13 mouse cellular contexts compared by ENCODE assay signal in genomic region chr5:28530202-28530855, GRCm38 (mm10).
A peak's percentile ranks its signal among the peaks of the same experiment; 100 is the strongest.
DNase-seq lines count a peak whose midpoint lies in the region; ATAC-seq and TF ChIP-seq lines count a peak whose summit lies in the region.
"Had no signal": no experiment of that assay in that cellular context is flagged by ENCODE, and none has a peak within 500 bp of the region (broad histone marks: within the 10 kb centered on the region; RNA-seq: fewer than 3 reads in every experiment).

No protein-coding gene starts in this region.

- no peaks in the 10 kb centered on the region for H3K4me1 ChIP-seq in hindbrain, postnatal 0 days (ENCODE audit: insufficient read depth, low read length)
- no peaks in the 10 kb centered on the region for H3K4me1 ChIP-seq in hindbrain, embryonic 13.5 days (replicated peaks)
- no peaks in the 10 kb centered on the region for H3K4me1 ChIP-seq in kidney, adult 2 months (ENCODE audit: control insufficient read depth, insufficient read depth, low read length)
- H3K4me1 ChIP-seq in stomach, embryonic 15.5 days, result no peaks in the 10 kb centered on the region
- no peaks in the 10 kb centered on the region for H3K4me1 ChIP-seq in forebrain, embryonic 11.5 days (replicated peaks; ENCODE audit: control insufficient read depth, insufficient read depth, low read length)

- no peak overlapping the region for H3K4me3 ChIP-seq in hindbrain, postnatal 0 days (ENCODE audit: low read length)
- H3K4me3 ChIP-seq in hindbrain, embryonic 13.5 days, result no peak overlapping the region
- H3K4me3 ChIP-seq in kidney, adult 2 months (ENCODE audit: insufficient read depth, low read depth, low read length), result no peak overlapping the region
- H3K4me3 ChIP-seq in stomach, embryonic 15.5 days (replicated peaks), result no peak overlapping the region
- no peak overlapping the region for H3K4me3 ChIP-seq in forebrain, embryonic 11.5 days (ENCODE audit: low read depth, low read length)

- H3K27ac ChIP-seq in hindbrain, postnatal 0 days, result no peak overlapping the region
- no peak overlapping the region for H3K27ac ChIP-seq in hindbrain, embryonic 13.5 days
- no peak overlapping the region for H3K27ac ChIP-seq in kidney, adult 2 months (ENCODE audit: insufficient read depth, low read depth, low read length)
- peak overlapping the region; percentile 41 for H3K27ac ChIP-seq in stomach, embryonic 15.5 days
- no peak overlapping the region for H3K27ac ChIP-seq in forebrain, embryonic 11.5 days (ENCODE audit: low read depth, low read length)

- 33% methylated on average over 6 of the region's 6 CpGs for WGBS in hindbrain, postnatal 0 days
- 57% methylated on average over 6 of the region's 6 CpGs for WGBS in hindbrain, embryonic 13.5 days
- 19% methylated on average over 6 of the region's 6 CpGs for WGBS in kidney, adult 2 months
- 48% methylated on average over 6 of the region's 6 CpGs for WGBS in stomach, embryonic 15.5 days
- 45% methylated on average over 6 of the region's 6 CpGs for WGBS in forebrain, embryonic 11.5 days

- H3K36me3 ChIP-seq in hindbrain, postnatal 0 days (ENCODE audit: insufficient read depth, low read length), result no peaks in the 10 kb centered on the region
- H3K36me3 ChIP-seq in hindbrain, embryonic 13.5 days, result no peaks in the 10 kb centered on the region
- H3K36me3 ChIP-seq in kidney, adult 2 months (ENCODE audit: control insufficient read depth, insufficient read depth, low read length), result no peaks in the 10 kb centered on the region
- H3K36me3 ChIP-seq in stomach, embryonic 15.5 days, result no peaks in the 10 kb centered on the region
- H3K36me3 ChIP-seq in forebrain, embryonic 11.5 days (ENCODE audit: control insufficient read depth, insufficient read depth, low read length), result no peaks in the 10 kb centered on the region

- no peaks in the 10 kb centered on the region for H3K27me3 ChIP-seq in hindbrain, postnatal 0 days (ENCODE audit: insufficient read depth, low read length)
- H3K27me3 ChIP-seq in hindbrain, embryonic 13.5 days, result no peaks in the 10 kb centered on the region
- no peaks in the 10 kb centered on the region for H3K27me3 ChIP-seq in kidney, adult 2 months (replicated peaks; ENCODE audit: control insufficient read depth, insufficient read depth, low read length)
- no peaks in the 10 kb centered on the region for H3K27me3 ChIP-seq in stomach, embryonic 15.5 days (replicated peaks)
- no peaks in the 10 kb centered on the region for H3K27me3 ChIP-seq in forebrain, embryonic 11.5 days (ENCODE audit: control insufficient read depth, insufficient read depth, low read length)

- no peak for TF ChIP-seq POLR2A in kidney, adult 2 months (IDR thresholded peaks at IDR 0.05; ENCODE audit: low read depth, low read length)

- peak; percentile 42 for DNase-seq in hindbrain, postnatal 0 days (ENCODE audit: low spot score)
- peak; percentile 63 for DNase-seq in adrenal gland, postnatal 14 days
- DNase-seq in kidney, adult 2 months, result peak; percentile 7
- DNase-seq in layer of hippocampus, postnatal 10 days (ENCODE audit: low spot score in 2 of 2), result no peak
- DNase-seq in forebrain, embryonic 11.5 days (ENCODE audit: low spot score), result no peak
- DNase-seq: gastrocnemius, postnatal 10 days; lung, adult 2 months; right cerebral cortex, postnatal 25 days; thymus, adult 2 months had no signal

- H3K9me3 ChIP-seq in hindbrain, postnatal 0 days (ENCODE audit: low read length), result no peaks in the 10 kb centered on the region
- no peaks in the 10 kb centered on the region for H3K9me3 ChIP-seq in hindbrain, embryonic 13.5 days
- no peaks in the 10 kb centered on the region for H3K9me3 ChIP-seq in stomach, embryonic 15.5 days
- H3K9me3 ChIP-seq in forebrain, embryonic 11.5 days (ENCODE audit: control insufficient read depth, low read length), result no peaks in the 10 kb centered on the region

- TF ChIP-seq CTCF in hindbrain, postnatal 0 days (IDR thresholded peaks at IDR 0.05; ENCODE audit: low read depth), result no peak
- TF ChIP-seq CTCF in kidney, adult 2 months (conservative IDR thresholded peaks at IDR 0.05; ENCODE audit: insufficient read depth, insufficient read length, low read depth, low read length), result no peak

- peak; percentile 67 for ATAC-seq in hindbrain, postnatal 0 days
- no peak for ATAC-seq in hindbrain, embryonic 13.5 days (ENCODE audit: low FRiP score)
- ATAC-seq in stomach, embryonic 15.5 days (ENCODE audit: insufficient read depth, low FRiP score, low read depth), result 0 out of 2 replicates have a peak, but pooled peaks have one; percentile 32
- ATAC-seq in forebrain, embryonic 11.5 days (replicated peaks; ENCODE audit: low FRiP score), result no peak
- ATAC-seq: intestine, postnatal 0 days had no signal

- no peak overlapping the region for H3K9ac ChIP-seq in hindbrain, postnatal 0 days (replicated peaks; ENCODE audit: low read length)
- H3K9ac ChIP-seq in hindbrain, embryonic 13.5 days, result no peak overlapping the region
- no peak overlapping the region for H3K9ac ChIP-seq in stomach, embryonic 15.5 days
- no peak overlapping the region for H3K9ac ChIP-seq in forebrain, embryonic 11.5 days (ENCODE audit: low read length)

- H3K4me2 ChIP-seq in hindbrain, postnatal 0 days (ENCODE audit: low read depth, low read length), result no peak overlapping the region
- no peak overlapping the region for H3K4me2 ChIP-seq in hindbrain, embryonic 13.5 days
- no peak overlapping the region for H3K4me2 ChIP-seq in stomach, embryonic 15.5 days
- H3K4me2 ChIP-seq in forebrain, embryonic 11.5 days (ENCODE audit: low read depth, low read length, severe bottlenecking), result no peak overlapping the region
- H3K4me2 ChIP-seq: midbrain, embryonic 11.5 days had no signal

Comparison
In these comparisons a context has a peak if more than half of its experiments do, and no peak if none do; other contexts are left out.
1. ATAC-seq: peak in hindbrain, postnatal 0 days (single experiment) and stomach, embryonic 15.5 days (single experiment); none in hindbrain, embryonic 13.5 days (single experiment) and forebrain, embryonic 11.5 days (single experiment).
2. DNase-seq: peak in hindbrain, postnatal 0 days (single experiment), adrenal gland, postnatal 14 days (single experiment) and kidney, adult 2 months (single experiment); none in layer of hippocampus, postnatal 10 days (0 of 2) and forebrain, embryonic 11.5 days (single experiment).